Mouse (Mus musculus): Measurements from ENCODE around the gene Fitm1. TPM values are rescaled to one million over a fixed set of nuclear protein-coding genes. Genes with fewer than 3 reads are reported as not detected.
A peak's percentile ranks its signal among the peaks of the same experiment; 100 is the strongest.

The Fitm1 gene
- polyA plus RNA-seq, 1 experiment from 2014 or later: 2.0 TPM

GRCm38 (mm10) chr14:55578668-55579269, 3.4 kb downstream of the Fitm1 start:
- Histone ChIP-seq H3K36me3 (ENCODE audit: control insufficient read depth, insufficient read depth) (0 out of 2 replicates have a peak, but pooled peaks cover 3% of the 10 kb centered on the region), H3K4me2 (ENCODE audit: low read depth, low read length) (peak overlapping the region; percentile 80), H3K27me3 (ENCODE audit: control insufficient read depth, insufficient read depth, low read depth, low read length) (no peaks in the 10 kb centered on the region), H3K9ac (ENCODE audit: low read depth, low read length) (peak overlapping the region; percentile 80), H3K4me1 (ENCODE audit: control insufficient read depth, low read depth, low read length) (peaks cover 30% of the 10 kb centered on the region), H3K27ac (ENCODE audit: low read length) (peak overlapping the region; percentile 83), H3K4me3 (ENCODE audit: low read depth, low read length) (peak overlapping the region; percentile 70), H3K9me3 (replicated peaks; ENCODE audit: control insufficient read depth, low read length) (no peaks in the 10 kb centered on the region)
- 10% methylated on average over 6 of the region's 6 CpGs for WGBS (ENCODE audit: insufficient replicate concordance)
- peak; percentile 54 for ATAC-seq (ENCODE audit: low read depth)

GRCm38 (mm10) chr14:55579511-55580496, 4.4 kb downstream of the Fitm1 start:
- Histone ChIP-seq H3K27me3 (ENCODE audit: control insufficient read depth, insufficient read depth, low read depth, low read length) (no peaks in the 10 kb centered on the region), H3K9me3 (replicated peaks; ENCODE audit: control insufficient read depth, low read length) (no peaks in the 10 kb centered on the region), H3K36me3 (ENCODE audit: control insufficient read depth, insufficient read depth) (0 out of 2 replicates have a peak, but pooled peaks cover 3% of the 10 kb centered on the region), H3K9ac (ENCODE audit: low read depth, low read length) (no peak overlapping the region; the same call in 1 of the 2 replicates), H3K4me1 (ENCODE audit: control insufficient read depth, low read depth, low read length) (peaks cover 41% of the 10 kb centered on the region), H3K27ac (ENCODE audit: low read length) (peak overlapping the region; percentile 26; the same call in 1 of the 2 replicates), H3K4me3 (ENCODE audit: low read depth, low read length) (no peak overlapping the region), H3K4me2 (ENCODE audit: low read depth, low read length) (peak overlapping the region; percentile 80; the same call in 1 of the 2 replicates)
- no peak for ATAC-seq (ENCODE audit: low read depth)
- 83% methylated on average over 23 of the region's 23 CpGs for WGBS (ENCODE audit: insufficient replicate concordance)

- 88% methylated on average over 16 of the region's 16 CpGs for WGBS (ENCODE audit: insufficient replicate concordance)
- Histone ChIP-seq H3K4me1 (ENCODE audit: control insufficient read depth, low read depth, low read length) (peaks cover 46% of the 10 kb centered on the region), H3K9me3 (replicated peaks; ENCODE audit: control insufficient read depth, low read length) (no peaks in the 10 kb centered on the region), H3K36me3 (ENCODE audit: control insufficient read depth, insufficient read depth) (0 out of 2 replicates have a peak, but pooled peaks cover 3% of the 10 kb centered on the region), H3K4me2 (ENCODE audit: low read depth, low read length) (no peak overlapping the region), H3K4me3 (ENCODE audit: low read depth, low read length) (no peak overlapping the region), H3K27me3 (ENCODE audit: control insufficient read depth, insufficient read depth, low read depth, low read length) (no peaks in the 10 kb centered on the region), H3K9ac (ENCODE audit: low read depth, low read length) (no peak overlapping the region), H3K27ac (ENCODE audit: low read length) (no peak overlapping the region)
- no peak for ATAC-seq (ENCODE audit: low read depth)
Measured at GRCm38 (mm10) chr14:55580731-55581130, 5.3 kb downstream of the Fitm1 start.

GRCm38 (mm10) chr14:55581981-55582681, 6.7 kb downstream of the Fitm1 start:
- WGBS (ENCODE audit: insufficient replicate concordance): 76% methylated on average over 9 of the region's 9 CpGs
- no peak overlapping the region for H3K27ac ChIP-seq (ENCODE audit: low read length)
- H3K36me3 ChIP-seq (ENCODE audit: control insufficient read depth, insufficient read depth): 0 out of 2 replicates have a peak, but pooled peaks cover 3% of the 10 kb centered on the region
- H3K4me1 ChIP-seq (ENCODE audit: control insufficient read depth, low read depth, low read length): peaks cover 57% of the 10 kb centered on the region
- H3K9me3 ChIP-seq (replicated peaks; ENCODE audit: control insufficient read depth, low read length): no peaks in the 10 kb centered on the region
- no peak overlapping the region for H3K4me3 ChIP-seq (ENCODE audit: low read depth, low read length)
- no peak for ATAC-seq (ENCODE audit: low read depth)
- no peak overlapping the region for H3K9ac ChIP-seq (ENCODE audit: low read depth, low read length)
- H3K27me3 ChIP-seq (ENCODE audit: control insufficient read depth, insufficient read depth, low read depth, low read length): no peaks in the 10 kb centered on the region
- H3K4me2 ChIP-seq (ENCODE audit: low read depth, low read length): no peak overlapping the region

- H3K4me1 ChIP-seq (ENCODE audit: control insufficient read depth, low read depth, low read length): peaks cover 42% of the 10 kb centered on the region
- H3K36me3 ChIP-seq (ENCODE audit: control insufficient read depth, insufficient read depth): peaks cover 3% of the 10 kb centered on the region; the same call in 1 of the 2 replicates
- H3K27me3 ChIP-seq (ENCODE audit: control insufficient read depth, insufficient read depth, low read depth, low read length): no peaks in the 10 kb centered on the region
- peak overlapping the region; percentile 82 for H3K9ac ChIP-seq (ENCODE audit: low read depth, low read length)
- peak overlapping the region; percentile 98 for H3K27ac ChIP-seq (ENCODE audit: low read length)
- 20% methylated on average over 5 of the region's 5 CpGs for WGBS (ENCODE audit: insufficient replicate concordance)
- peak overlapping the region; percentile 94 for H3K4me2 ChIP-seq (ENCODE audit: low read depth, low read length)
- H3K9me3 ChIP-seq (replicated peaks; ENCODE audit: control insufficient read depth, low read length): no peaks in the 10 kb centered on the region
- H3K4me3 ChIP-seq (ENCODE audit: low read depth, low read length): peak overlapping the region; percentile 82
- no peak for ATAC-seq (ENCODE audit: low read depth)
Measured at GRCm38 (mm10) chr14:55584303-55584701, 8.9 kb downstream of the Fitm1 start.

- H3K36me3 ChIP-seq (ENCODE audit: control insufficient read depth, insufficient read depth): peaks cover 3% of the 10 kb centered on the region; the same call in 1 of the 2 replicates
- H3K27ac ChIP-seq (ENCODE audit: low read length): peak within 1 kb of the TSS; percentile 98
- 2% methylated on average over 43 of the region's 43 CpGs for WGBS (ENCODE audit: insufficient replicate concordance)
- peak within 1 kb of the TSS; percentile 82 for H3K4me3 ChIP-seq (ENCODE audit: low read depth, low read length)
- peak within 1 kb of the TSS; percentile 94 for H3K4me2 ChIP-seq (ENCODE audit: low read depth, low read length)
- ATAC-seq (ENCODE audit: low read depth): peak; percentile 96
- peak within 1 kb of the TSS; percentile 82 for H3K9ac ChIP-seq (ENCODE audit: low read depth, low read length)
- H3K4me1 ChIP-seq (ENCODE audit: control insufficient read depth, low read depth, low read length): peaks cover 43% of the 10 kb centered on the region
- no peaks in the 10 kb centered on the region for H3K27me3 ChIP-seq (ENCODE audit: control insufficient read depth, insufficient read depth, low read depth, low read length)
- H3K9me3 ChIP-seq (replicated peaks; ENCODE audit: control insufficient read depth, low read length): no peaks in the 10 kb centered on the region
Measured at GRCm38 (mm10) chr14:55584702-55585565, 9.5 kb downstream of the Fitm1 start, which contains the start of gene Emc9. Gene Emc9, minus strand, starts transcription at chr14:55585302.

GRCm38 (mm10) chr14:55585566-55585960, 10.1 kb downstream of the Fitm1 start:
- peak overlapping the region; percentile 82 for H3K4me3 ChIP-seq (ENCODE audit: low read depth, low read length)
- H3K27me3 ChIP-seq (ENCODE audit: control insufficient read depth, insufficient read depth, low read depth, low read length): no peaks in the 10 kb centered on the region
- H3K36me3 ChIP-seq (ENCODE audit: control insufficient read depth, insufficient read depth): peaks cover 2% of the 10 kb centered on the region; the same call in 1 of the 2 replicates
- H3K9ac ChIP-seq (ENCODE audit: low read depth, low read length): peak overlapping the region; percentile 82
- 6% methylated on average over 6 of the region's 6 CpGs for WGBS (ENCODE audit: insufficient replicate concordance)
- peak overlapping the region; percentile 94 for H3K4me2 ChIP-seq (ENCODE audit: low read depth, low read length)
- H3K9me3 ChIP-seq (replicated peaks; ENCODE audit: control insufficient read depth, low read length): no peaks in the 10 kb centered on the region
- H3K27ac ChIP-seq (ENCODE audit: low read length): peak overlapping the region; percentile 98
- peak; percentile 65 for ATAC-seq (ENCODE audit: low read depth)
- H3K4me1 ChIP-seq (ENCODE audit: control insufficient read depth, low read depth, low read length): peaks cover 49% of the 10 kb centered on the region

- Histone ChIP-seq H3K4me1 (ENCODE audit: control insufficient read depth, low read depth, low read length) (peaks cover 49% of the 10 kb centered on the region), H3K27ac (ENCODE audit: low read length) (peak overlapping the region; percentile 98), H3K9ac (ENCODE audit: low read depth, low read length) (peak overlapping the region; percentile 82; the same call in 1 of the 2 replicates), H3K36me3 (ENCODE audit: control insufficient read depth, insufficient read depth) (no peaks in the 10 kb centered on the region; the same call in 1 of the 2 replicates), H3K4me2 (ENCODE audit: low read depth, low read length) (peak overlapping the region; percentile 94), H3K4me3 (ENCODE audit: low read depth, low read length) (no peak overlapping the region), H3K9me3 (replicated peaks; ENCODE audit: control insufficient read depth, low read length) (no peaks in the 10 kb centered on the region), H3K27me3 (ENCODE audit: control insufficient read depth, insufficient read depth, low read depth, low read length) (no peaks in the 10 kb centered on the region)
- ATAC-seq (ENCODE audit: low read depth): peak; percentile 37
- 41% methylated on average over 2 of the region's 2 CpGs for WGBS (ENCODE audit: insufficient replicate concordance)
Measured at GRCm38 (mm10) chr14:55586149-55586548, 10.7 kb downstream of the Fitm1 start.

All from liver, embryonic 16.5 days (tissue).